24 mouse cellular contexts compared by ENCODE assay signal in genomic region chr5:37775681-37776080, GRCm38 (mm10). TPM values are rescaled to one million over a fixed set of nuclear protein-coding genes. Genes with fewer than 3 reads are reported as not detected.
DNase-seq lines count a peak whose midpoint lies in the region; ATAC-seq and TF ChIP-seq lines count a peak whose summit lies in the region.
"Had no signal": no experiment of that assay in that cellular context is flagged by ENCODE, and none has a peak within 500 bp of the region (broad histone marks: within the 10 kb centered on the region; RNA-seq: fewer than 3 reads in every experiment).

No protein-coding gene starts in this region.

- no peak overlapping the region for H3K4me2 ChIP-seq in forebrain, postnatal 0 days (ENCODE audit: low read depth)
- no peak overlapping the region for H3K4me2 ChIP-seq in forebrain, embryonic 13.5 days
- H3K4me2 ChIP-seq in neural tube, embryonic 15.5 days: no peak overlapping the region
- H3K4me2 ChIP-seq: forebrain, embryonic 12.5 days; heart, embryonic 15.5 days; kidney, embryonic 15.5 days; limb, embryonic 13.5 days; liver, embryonic 13.5 days; lung, embryonic 15.5 days had no signal

- no peaks in the 10 kb centered on the region for H3K9me3 ChIP-seq in forebrain, postnatal 0 days (ENCODE audit: low read length)
- H3K9me3 ChIP-seq in forebrain, embryonic 13.5 days (replicated peaks): peaks cover 9% of the 10 kb centered on the region; the same call in 1 of the 2 replicates
- no peaks in the 10 kb centered on the region for H3K9me3 ChIP-seq in neural tube, embryonic 15.5 days (replicated peaks)
- H3K9me3 ChIP-seq: forebrain, embryonic 12.5 days; heart, embryonic 15.5 days; kidney, embryonic 15.5 days; limb, embryonic 13.5 days; liver, embryonic 13.5 days; lung, embryonic 15.5 days had no signal

- ATAC-seq in forebrain, postnatal 0 days: no peak
- ATAC-seq in forebrain, embryonic 13.5 days: no peak
- peak; percentile 11; the same call in 1 of the 2 replicates for ATAC-seq in neural tube, embryonic 15.5 days (ENCODE audit: low FRiP score)
- ATAC-seq: intestine, embryonic 16.5 days had no signal

- peak; percentile 36 for TF ChIP-seq CTCF in forebrain, postnatal 0 days (IDR thresholded peaks at IDR 0.05; ENCODE audit: low read depth)
- TF ChIP-seq CTCF in layer of hippocampus, adult 2 months (conservative IDR thresholded peaks at IDR 0.05): peak; percentile 50

- H3K9ac ChIP-seq in forebrain, postnatal 0 days: no peak overlapping the region
- H3K9ac ChIP-seq in forebrain, embryonic 13.5 days: no peak overlapping the region
- no peak overlapping the region for H3K9ac ChIP-seq in neural tube, embryonic 15.5 days (replicated peaks)
- H3K9ac ChIP-seq: forebrain, embryonic 12.5 days; heart, embryonic 15.5 days; kidney, embryonic 15.5 days; limb, embryonic 13.5 days; liver, embryonic 13.5 days; lung, embryonic 15.5 days had no signal

- no peaks in the 10 kb centered on the region for H3K36me3 ChIP-seq in forebrain, postnatal 0 days (ENCODE audit: insufficient read depth)
- H3K36me3 ChIP-seq in forebrain, embryonic 13.5 days (ENCODE audit: poor library complexity, severe bottlenecking): no peaks in the 10 kb centered on the region
- no peaks in the 10 kb centered on the region for H3K36me3 ChIP-seq in neural tube, embryonic 15.5 days
- H3K36me3 ChIP-seq: forebrain, embryonic 12.5 days; heart, embryonic 15.5 days; kidney, embryonic 15.5 days; limb, embryonic 13.5 days; liver, embryonic 13.5 days; lung, embryonic 15.5 days had no signal

- H3K27me3 ChIP-seq in forebrain, postnatal 0 days (ENCODE audit: insufficient read depth, low read length): peaks cover 8% of the 10 kb centered on the region; the same call in 1 of the 2 replicates
- peaks cover 87% of the 10 kb centered on the region for H3K27me3 ChIP-seq in forebrain, embryonic 13.5 days
- H3K27me3 ChIP-seq in neural tube, embryonic 15.5 days (replicated peaks): peaks cover 30% of the 10 kb centered on the region
- H3K27me3 ChIP-seq: heart, embryonic 15.5 days; liver, embryonic 13.5 days; lung, embryonic 15.5 days had no signal

- 39% methylated on average over 5 of the region's 5 CpGs for WGBS in forebrain, postnatal 0 days
- 50% methylated on average over 5 of the region's 5 CpGs for WGBS in forebrain, embryonic 13.5 days
- 54% methylated on average over 5 of the region's 5 CpGs for WGBS in neural tube, embryonic 15.5 days

- H3K4me3 ChIP-seq in forebrain, postnatal 0 days (ENCODE audit: low read depth, low read length): no peak overlapping the region
- H3K4me3 ChIP-seq in forebrain, embryonic 13.5 days: no peak overlapping the region
- H3K4me3 ChIP-seq in layer of hippocampus, adult 2 months: no peak overlapping the region
- no peak overlapping the region for H3K4me3 ChIP-seq in neural tube, embryonic 15.5 days (replicated peaks)
- H3K4me3 ChIP-seq: forebrain, embryonic 12.5 days; heart, embryonic 15.5 days; kidney, embryonic 15.5 days; limb, embryonic 13.5 days; liver, embryonic 13.5 days; lung, embryonic 15.5 days had no signal

- no peak overlapping the region for H3K27ac ChIP-seq in forebrain, postnatal 0 days (ENCODE audit: low read depth, low read length)
- H3K27ac ChIP-seq in forebrain, embryonic 13.5 days: no peak overlapping the region
- H3K27ac ChIP-seq in layer of hippocampus, adult 2 months: no peak overlapping the region
- H3K27ac ChIP-seq in neural tube, embryonic 15.5 days (replicated peaks): no peak overlapping the region
- H3K27ac ChIP-seq: forebrain, embryonic 12.5 days; heart, embryonic 15.5 days; kidney, embryonic 15.5 days; limb, embryonic 13.5 days; liver, embryonic 13.5 days; lung, embryonic 15.5 days had no signal

- no peak for DNase-seq in forebrain, postnatal 0 days
- DNase-seq in layer of hippocampus, adult 2 months (ENCODE audit: low spot score in 2 of 2): no peak
- DNase-seq in layer of hippocampus, adult 18-20 months (ENCODE audit: low spot score in 2 of 2): no peak
- no peak for DNase-seq in neural tube, embryonic 10.5 days (ENCODE audit: extremely low spot score, low spot score)
- no peak for DNase-seq in cerebellum, postnatal 25 days
- no peak for DNase-seq in adrenal gland, adult (ENCODE audit: inconsistent age in 2 of 2, low spot score in 1 of 2)
- DNase-seq: adrenal gland, adult 8-10 months; cerebellum, postnatal 10 days; gastrocnemius, postnatal 14 days; layer of hippocampus, postnatal 36 days; liver, embryonic 13.5 days; right cerebral cortex, postnatal 25 days; thymus, adult 18-20 months had no signal

- H3K4me1 ChIP-seq in forebrain, postnatal 0 days (ENCODE audit: insufficient read depth): no peaks in the 10 kb centered on the region
- H3K4me1 ChIP-seq in forebrain, embryonic 13.5 days: no peaks in the 10 kb centered on the region
- H3K4me1 ChIP-seq in neural tube, embryonic 15.5 days: no peaks in the 10 kb centered on the region
- H3K4me1 ChIP-seq: forebrain, embryonic 12.5 days; heart, embryonic 15.5 days; kidney, embryonic 15.5 days; liver, embryonic 13.5 days; lung, embryonic 15.5 days had no signal

RNA-seq across cellular contexts. Expression of gene Cytl1, which starts 40.4 kb away (rescaled TPM):
- 0.38 TPM in 1 of 2 replicates, not detected in the other for total RNA-seq in forebrain, postnatal 0 days (2014; rRNA removed)
- polyA plus RNA-seq in forebrain, postnatal 0 days (2015; fragmentation: Nextera tagmentation; extraction: Ambion mirVana): 0.22 and 0.59 TPM in 2 replicates
- polyA plus RNA-seq in forebrain, embryonic 13.5 days (2015; fragmentation: Nextera tagmentation; extraction: Ambion mirVana): not detected in 2 replicates
- total RNA-seq in layer of hippocampus, adult 2 months (2021): 1 to 10 TPM; 1.0 to 1.2 TPM
- total RNA-seq in layer of hippocampus, adult 18-20 months (2021): under 1 TPM; 0.99 TPM
- 2.4 and 4.9 TPM in 2 replicates for polyA plus RNA-seq in neural tube, embryonic 15.5 days (2015; fragmentation: Nextera tagmentation; extraction: Ambion mirVana)
- total RNA-seq: CH12.LX; megakaryocyte progenitor cell, adult 5-6 weeks had no signal
- polyA plus RNA-seq: liver, embryonic 13.5 days; stomach, embryonic 14.5 days had no signal

RNA-seq across cellular contexts. Expression of gene Msx1, which starts 48.7 kb away (rescaled TPM):
- 7.0 and 7.4 TPM in 2 replicates for total RNA-seq in forebrain, postnatal 0 days (2014; rRNA removed)
- 16.5 and 17.2 TPM in 2 replicates for polyA plus RNA-seq in forebrain, postnatal 0 days (2015; fragmentation: Nextera tagmentation; extraction: Ambion mirVana)
- polyA plus RNA-seq in forebrain, embryonic 13.5 days (2015; fragmentation: Nextera tagmentation; extraction: Ambion mirVana): 17.7 and 20.2 TPM in 2 replicates
- total RNA-seq in layer of hippocampus, adult 2 months (2021): 1 to 10 TPM; 4.2 to 5.3 TPM
- total RNA-seq in layer of hippocampus, adult 18-20 months (2021): 1 to 10 TPM; 4.9 to 6.3 TPM
- polyA plus RNA-seq in neural tube, embryonic 15.5 days (2015; fragmentation: Nextera tagmentation; extraction: Ambion mirVana): 7.8 and 15.4 TPM in 2 replicates
- total RNA-seq: CH12.LX; megakaryocyte progenitor cell, adult 5-6 weeks had no signal

RNA-seq across cellular contexts. Expression of gene Stk32b, which starts 58.7 kb away (rescaled TPM):
- 17.5 and 18.9 TPM in 2 replicates for total RNA-seq in forebrain, postnatal 0 days (2014; rRNA removed)
- polyA plus RNA-seq in forebrain, postnatal 0 days (2015; fragmentation: Nextera tagmentation; extraction: Ambion mirVana): 22.8 and 23.3 TPM in 2 replicates
- polyA plus RNA-seq in forebrain, embryonic 13.5 days (2015; fragmentation: Nextera tagmentation; extraction: Ambion mirVana): 7.7 and 9.8 TPM in 2 replicates
- 1 to 10 TPM; 5.4 to 7.5 TPM for total RNA-seq in layer of hippocampus, adult 2 months (2021)
- total RNA-seq in layer of hippocampus, adult 18-20 months (2021): 1 to 10 TPM; 5.0 to 6.9 TPM
- polyA plus RNA-seq in neural tube, embryonic 15.5 days (2015; fragmentation: Nextera tagmentation; extraction: Ambion mirVana): 32.7 and 36.5 TPM in 2 replicates
- total RNA-seq: CH12.LX; megakaryocyte progenitor cell, adult 5-6 weeks had no signal
